Mouse (Mus musculus) bone marrow macrophage, adult 2 months (primary cell): Measurements from ENCODE around the gene N4bp2l1.

Source experiments
- CTCF ChIP-seq: IDR thresholded peaks from 2 replicates; pipeline ENCODE4 v1.5.1; 2012; ENCODE audit warnings: low read depth, mild to moderate bottlenecking, low read length, moderate library complexity
- POLR2A ChIP-seq: IDR thresholded peaks from 2 replicates; pipeline ENCODE4 v1.6.1; 2012; ENCODE audit warnings: mild to moderate bottlenecking, low read depth, low read length, borderline replicate concordance

DNA sequence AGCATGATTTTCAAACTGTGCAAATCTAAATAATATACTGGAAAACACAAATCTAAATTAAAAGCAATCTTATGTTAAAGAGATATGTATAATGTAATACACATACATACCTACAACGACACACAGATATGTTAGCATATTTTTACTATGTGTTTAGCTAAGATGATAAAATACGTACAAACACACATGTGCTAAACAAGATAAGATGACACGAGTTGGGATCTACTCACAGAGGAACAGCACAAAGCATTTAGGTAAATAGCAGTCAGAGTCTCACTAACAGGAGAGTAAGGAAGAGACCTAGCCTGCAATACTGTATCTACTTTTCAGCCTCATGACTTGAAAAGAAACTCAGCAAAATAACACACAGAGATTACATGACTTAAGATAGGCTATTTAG lies 44.5 kb upstream of the N4bp2l1 start:
- TF ChIP-seq CTCF = no peak
- TF ChIP-seq POLR2A = no peak
